Mouse (Mus musculus): ENCODE measurements at regions not wholly inside any gene's neighbourhood (a gene's known extent, or its start where the extent isn't known, plus 50 kb on each side); places are given as distances from the start of the nearest gene placed in this dataset.

- 82% methylated on average over 9 of the region's 9 CpGs for WGBS
- H3K4me1 ChIP-seq (ENCODE audit: control insufficient read depth, insufficient read depth, low read length) = peaks cover 3% of the 10 kb centered on the region; the same call in 1 of the 2 replicates
- no peak overlapping the region for H3K9ac ChIP-seq (ENCODE audit: low read depth, low read length, severe bottlenecking)
- H3K9me3 ChIP-seq (ENCODE audit: control insufficient read depth, low read length) = no peaks in the 10 kb centered on the region
- H3K27me3 ChIP-seq (ENCODE audit: control insufficient read depth, insufficient read depth, low read length) = no peaks in the 10 kb centered on the region
- H3K4me2 ChIP-seq (replicated peaks; ENCODE audit: low read depth, low read length, severe bottlenecking) = no peak overlapping the region
- H3K36me3 ChIP-seq (ENCODE audit: control insufficient read depth, insufficient read depth, low read length) = no peaks in the 10 kb centered on the region
- H3K27ac ChIP-seq (replicated peaks; ENCODE audit: low read depth, low read length) = no peak overlapping the region
- DNase-seq (ENCODE audit: low spot score) = no peak
- no peak for ATAC-seq (ENCODE audit: low FRiP score, low read depth)
- no peak for TF ChIP-seq POLR2A (IDR thresholded peaks at IDR 0.05; ENCODE audit: borderline replicate concordance, extremely low read depth, insufficient read depth, insufficient read length)
- no peak overlapping the region for H3K4me3 ChIP-seq (replicated peaks; ENCODE audit: low read length)
Measured at GRCm38 (mm10) chr4:106262751-106263725, 53.0 kb upstream of the Usp24 start.
